In the genomic region with DNA sequence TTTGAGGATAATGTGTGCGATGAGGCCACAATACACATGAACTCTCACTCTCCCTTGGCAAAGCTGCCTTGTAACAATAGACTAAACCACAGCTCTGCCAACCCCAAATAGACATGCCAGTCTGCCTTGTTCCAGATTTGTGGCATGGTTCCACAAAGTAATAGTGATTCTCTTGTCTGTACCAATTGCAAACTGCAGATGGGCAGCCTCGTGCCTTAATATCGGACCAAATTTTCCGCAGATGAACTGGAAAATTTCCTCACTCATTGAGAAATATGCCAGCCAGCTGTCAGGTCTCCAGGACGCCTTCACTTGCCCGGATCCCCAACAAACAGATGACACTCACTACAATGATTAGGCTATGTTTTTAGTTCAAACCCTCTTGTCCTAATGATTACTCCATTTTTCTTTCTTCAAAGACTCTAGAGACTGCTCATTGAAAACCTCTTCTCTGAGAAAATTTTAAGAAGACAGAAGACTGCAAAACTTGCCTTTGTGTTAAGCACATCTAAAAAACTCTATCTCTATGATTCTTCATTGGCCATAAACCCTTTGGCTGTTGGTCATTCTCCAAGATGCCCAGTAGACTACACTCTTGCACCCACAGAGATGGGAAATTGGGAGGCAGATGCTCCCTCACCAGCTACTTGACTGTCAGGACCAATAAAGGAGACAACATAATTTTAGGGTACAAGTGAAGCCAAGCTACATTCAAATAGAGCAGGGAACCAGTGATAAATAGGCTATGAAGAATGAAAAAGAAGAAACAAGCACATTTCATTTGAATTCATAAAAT, we compare ENCODE assay signal across 14 mouse cellular contexts.
DNase-seq lines count a peak whose midpoint lies in the region; ATAC-seq lines count a peak whose summit lies in the region.
"Had no signal": no experiment of that assay in that cellular context is flagged by ENCODE, and none has a peak within 500 bp of the region (broad histone marks: within the 10 kb centered on the region; RNA-seq: fewer than 3 reads in every experiment).

No protein-coding gene starts in this region.

- no peak overlapping the region for H3K4me3 ChIP-seq in embryonic facial prominence, embryonic 14.5 days (ENCODE audit: low read depth, low read length)
- H3K4me3 ChIP-seq in embryonic facial prominence, embryonic 10.5 days: no peak overlapping the region
- no peak overlapping the region for H3K4me3 ChIP-seq in neural tube, embryonic 15.5 days (replicated peaks)
- H3K4me3 ChIP-seq: embryonic facial prominence, embryonic 12.5 days; limb, embryonic 12.5 days had no signal

- H3K27ac ChIP-seq in embryonic facial prominence, embryonic 14.5 days (replicated peaks; ENCODE audit: low read depth, low read length): no peak overlapping the region
- H3K27ac ChIP-seq in embryonic facial prominence, embryonic 10.5 days (replicated peaks): no peak overlapping the region
- H3K27ac ChIP-seq in neural tube, embryonic 15.5 days (replicated peaks): no peak overlapping the region
- H3K27ac ChIP-seq: embryonic facial prominence, embryonic 12.5 days; limb, embryonic 12.5 days had no signal

- H3K4me2 ChIP-seq in embryonic facial prominence, embryonic 14.5 days (ENCODE audit: low read depth, low read length): no peak overlapping the region
- no peak overlapping the region for H3K4me2 ChIP-seq in neural tube, embryonic 15.5 days
- H3K4me2 ChIP-seq: embryonic facial prominence, embryonic 12.5 days; limb, embryonic 12.5 days had no signal

- 83% methylated on average over 6 of the region's 6 CpGs for WGBS in embryonic facial prominence, embryonic 14.5 days
- 93% methylated on average over 6 of the region's 6 CpGs for WGBS in embryonic facial prominence, embryonic 10.5 days
- WGBS in neural tube, embryonic 15.5 days: 85% methylated on average over 6 of the region's 6 CpGs

- H3K4me1 ChIP-seq in embryonic facial prominence, embryonic 14.5 days (ENCODE audit: control insufficient read depth, insufficient read depth, low read length): no peaks in the 10 kb centered on the region
- H3K4me1 ChIP-seq in embryonic facial prominence, embryonic 10.5 days: no peaks in the 10 kb centered on the region
- no peaks in the 10 kb centered on the region for H3K4me1 ChIP-seq in neural tube, embryonic 15.5 days
- H3K4me1 ChIP-seq: embryonic facial prominence, embryonic 12.5 days; limb, embryonic 12.5 days had no signal

- H3K27me3 ChIP-seq in embryonic facial prominence, embryonic 14.5 days (replicated peaks; ENCODE audit: control insufficient read depth, insufficient read depth, low read length): no peaks in the 10 kb centered on the region
- no peaks in the 10 kb centered on the region for H3K27me3 ChIP-seq in embryonic facial prominence, embryonic 10.5 days (replicated peaks; ENCODE audit: low read depth, poor library complexity, severe bottlenecking)
- no peaks in the 10 kb centered on the region for H3K27me3 ChIP-seq in neural tube, embryonic 15.5 days (replicated peaks)
- H3K27me3 ChIP-seq: embryonic facial prominence, embryonic 12.5 days; limb, embryonic 12.5 days had no signal

- no peaks in the 10 kb centered on the region for H3K36me3 ChIP-seq in embryonic facial prominence, embryonic 14.5 days (ENCODE audit: control insufficient read depth, insufficient read depth, low read length)
- no peaks in the 10 kb centered on the region for H3K36me3 ChIP-seq in embryonic facial prominence, embryonic 10.5 days (replicated peaks)
- no peaks in the 10 kb centered on the region for H3K36me3 ChIP-seq in neural tube, embryonic 15.5 days
- H3K36me3 ChIP-seq: embryonic facial prominence, embryonic 12.5 days; limb, embryonic 12.5 days had no signal

- no peak for ATAC-seq in embryonic facial prominence, embryonic 14.5 days (ENCODE audit: low read depth)
- peak; percentile 61; the same call in 1 of the 2 replicates for ATAC-seq in neural tube, embryonic 15.5 days (ENCODE audit: low FRiP score)
- ATAC-seq in megakaryocyte progenitor cell, adult 5-6 weeks (replicated peaks; ENCODE audit: poor library complexity): no peak
- ATAC-seq: intestine, postnatal 0 days had no signal

- no peak overlapping the region for H3K9ac ChIP-seq in embryonic facial prominence, embryonic 14.5 days (ENCODE audit: low read depth, low read length)
- no peak overlapping the region for H3K9ac ChIP-seq in neural tube, embryonic 15.5 days (replicated peaks)
- H3K9ac ChIP-seq: embryonic facial prominence, embryonic 12.5 days; limb, embryonic 12.5 days had no signal

- DNase-seq in embryonic facial prominence, embryonic 14.5 days (ENCODE audit: low spot score): peak; percentile 9
- DNase-seq in embryonic facial prominence, embryonic 10.5 days (ENCODE audit: low spot score): no peak
- DNase-seq in neural tube, embryonic 10.5 days (ENCODE audit: extremely low spot score, low spot score): no peak
- DNase-seq in layer of hippocampus, adult 11-12 months (ENCODE audit: low spot score): peak; percentile 47
- no peak for DNase-seq in gastrocnemius, adult 18-20 months (ENCODE audit: low spot score)
- DNase-seq in gastrocnemius, adult 8-10 months (ENCODE audit: low spot score in 2 of 2): no peak
- DNase-seq: heart, adult 18-20 months; heart, postnatal 14 days; right cerebral cortex, postnatal 4 days had no signal

- no peaks in the 10 kb centered on the region for H3K9me3 ChIP-seq in embryonic facial prominence, embryonic 14.5 days (ENCODE audit: control insufficient read depth, low read length)
- H3K9me3 ChIP-seq in embryonic facial prominence, embryonic 10.5 days: no peaks in the 10 kb centered on the region
- H3K9me3 ChIP-seq in neural tube, embryonic 15.5 days (replicated peaks): no peaks in the 10 kb centered on the region
- H3K9me3 ChIP-seq: embryonic facial prominence, embryonic 12.5 days; limb, embryonic 12.5 days had no signal

Comparison
In these comparisons a context has a peak if more than half of its experiments do, and no peak if none do; other contexts are left out.
1. DNase-seq: peak in embryonic facial prominence, embryonic 14.5 days (single experiment) and layer of hippocampus, adult 11-12 months (single experiment); none in embryonic facial prominence, embryonic 10.5 days (single experiment), neural tube, embryonic 10.5 days (single experiment), gastrocnemius, adult 18-20 months (single experiment) and gastrocnemius, adult 8-10 months (0 of 2).